Mouse (Mus musculus) forebrain, embryonic 10.5 days (tissue): Measurements from ENCODE around the gene Abl2. TPM values are rescaled to one million over a fixed set of nuclear protein-coding genes. Genes with fewer than 3 reads are reported as not detected.

Experiments used
- DNase-seq: peaks from one replicate; pipeline ENCODE4 v3.0.0-alpha.2; 2017; ENCODE audit warnings: low spot score; ENCODE audit errors: extremely low spot score
- H3K27ac ChIP-seq: fragments of 300-500 bp; sonication (generic); 2 replicates; pipeline ENCODE4 v1.5.1; 2016; ENCODE audit warnings: mild to moderate bottlenecking
- H3K27me3 ChIP-seq: fragments of 300-500 bp; sonication (generic); 2 replicates; pipeline ENCODE4 v1.6.1; 2016; ENCODE audit warnings: mild to moderate bottlenecking; ENCODE audit not compliant: poor library complexity, severe bottlenecking
- H3K36me3 ChIP-seq: fragments of 300-500 bp; sonication (generic); replicated peaks from 2 replicates; pipeline ENCODE4 v1.6.1; 2016; ENCODE audit warnings: mild to moderate bottlenecking, moderate library complexity
- H3K4me1 ChIP-seq: fragments of 300-500 bp; sonication (generic); 2 replicates; pipeline ENCODE4 v1.6.1; 2016
- H3K4me3 ChIP-seq: fragments of 300-500 bp; sonication (generic); 2 replicates; pipeline ENCODE4 v1.5.1; 2016; ENCODE audit warnings: mild to moderate bottlenecking, moderate library complexity
- H3K9me3 ChIP-seq: fragments of 300-500 bp; sonication (generic); 2 replicates; pipeline ENCODE4 v1.6.1; 2016; ENCODE audit warnings: mild to moderate bottlenecking, moderate library complexity
- WGBS: fragments of 180-500 bp; shearing (Covaris S2); methylation state at CpG from one replicate; pipeline ENCODE4 v1.1.7; 2016; 5-methylcytosine and 5-hydroxymethylcytosine counted together
- polyA plus RNA-seq: library from polyadenylated mRNA; unstranded; fragments of >200 nt; fragmentation: Nextera tagmentation; extraction: Ambion mirVana; gene quantifications from 2 replicates; pipeline ENCODE4 v1.2.1, GENCODE M21; 2016

Gene Abl2
- polyA plus RNA-seq, 1 experiment from 2014 or later = 5.0 TPM

DNA sequence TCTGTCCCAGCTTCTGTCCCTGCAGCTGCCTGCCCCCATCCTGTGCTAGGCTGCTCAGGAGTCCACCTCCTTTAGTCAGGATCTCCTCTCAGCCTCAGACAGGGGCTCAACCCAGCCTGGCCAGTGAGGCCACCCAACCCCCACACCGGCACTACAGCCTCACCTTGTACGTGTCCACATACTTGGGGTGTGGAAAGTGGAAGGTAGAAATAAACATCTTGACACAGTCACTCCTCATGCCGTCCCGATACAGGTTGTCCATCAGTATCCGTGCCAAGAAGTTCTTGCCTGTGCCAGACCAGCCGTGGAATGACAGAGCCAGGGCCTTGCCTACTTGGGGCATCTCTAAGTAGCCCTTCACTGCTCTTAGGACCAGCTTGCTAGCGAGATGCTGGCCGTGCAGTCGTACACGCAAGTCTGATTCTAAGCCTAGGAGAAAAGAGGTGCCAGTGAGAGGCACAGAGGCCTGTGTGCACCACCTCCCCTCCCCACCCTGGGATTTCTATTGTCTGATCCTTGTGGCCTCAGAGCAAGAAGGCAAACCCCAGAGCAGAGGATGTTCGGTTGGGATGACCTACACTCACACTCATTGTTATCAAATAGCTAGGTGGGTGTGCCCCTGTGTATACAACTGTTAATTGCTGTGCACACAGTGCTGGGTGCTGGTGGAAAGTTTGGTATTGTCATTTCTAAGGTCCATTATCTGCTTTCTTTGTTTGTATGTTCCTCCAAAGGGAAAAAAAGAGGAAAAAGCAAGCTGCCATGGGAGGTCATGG is 110.8 kb downstream of the Abl2 start:
- no peak for DNase-seq

DNA sequence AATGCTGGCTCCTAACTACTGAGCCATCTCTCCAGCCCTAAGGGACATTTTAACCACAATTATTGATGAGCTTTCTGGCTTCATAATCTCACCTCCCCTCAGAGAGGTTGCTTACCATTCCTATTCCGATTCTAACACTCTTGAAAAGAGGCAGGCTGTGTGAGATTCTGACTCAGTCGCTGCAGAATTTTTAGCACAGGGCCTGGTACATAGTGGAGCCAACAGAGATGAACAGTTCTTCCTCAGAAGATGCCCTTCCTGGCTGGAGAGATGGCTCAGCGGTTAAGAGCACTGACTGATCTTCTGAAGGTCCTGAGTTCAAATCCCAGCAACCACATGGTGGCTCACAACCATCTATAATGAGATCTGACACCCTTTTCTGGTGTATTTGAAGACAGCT is 113.3 kb downstream of the Abl2 start:
- H3K9me3 ChIP-seq = no peaks in the 10 kb centered on the region
- H3K4me3 ChIP-seq = no peak overlapping the region
- 91% methylated on average over 3 of the region's 3 CpGs for WGBS
- peaks cover 26% of the 10 kb centered on the region for H3K27me3 ChIP-seq
- H3K36me3 ChIP-seq = no peaks in the 10 kb centered on the region; the same call in 1 of the 2 replicates
- no peak overlapping the region for H3K27ac ChIP-seq
- DNase-seq = no peak
- H3K4me1 ChIP-seq = peaks cover 35% of the 10 kb centered on the region

More for the DNA sequence above, 110.8 kb downstream of the Abl2 start:
- Histone ChIP-seq H3K27ac (no peak overlapping the region), H3K9me3 (no peaks in the 10 kb centered on the region), H3K36me3 (no peaks in the 10 kb centered on the region; the same call in 1 of the 2 replicates), H3K27me3 (peaks cover 18% of the 10 kb centered on the region), H3K4me1 (peaks cover 39% of the 10 kb centered on the region), H3K4me3 (no peak overlapping the region)
- WGBS = 43% methylated on average over 11 of the region's 11 CpGs

DNA sequence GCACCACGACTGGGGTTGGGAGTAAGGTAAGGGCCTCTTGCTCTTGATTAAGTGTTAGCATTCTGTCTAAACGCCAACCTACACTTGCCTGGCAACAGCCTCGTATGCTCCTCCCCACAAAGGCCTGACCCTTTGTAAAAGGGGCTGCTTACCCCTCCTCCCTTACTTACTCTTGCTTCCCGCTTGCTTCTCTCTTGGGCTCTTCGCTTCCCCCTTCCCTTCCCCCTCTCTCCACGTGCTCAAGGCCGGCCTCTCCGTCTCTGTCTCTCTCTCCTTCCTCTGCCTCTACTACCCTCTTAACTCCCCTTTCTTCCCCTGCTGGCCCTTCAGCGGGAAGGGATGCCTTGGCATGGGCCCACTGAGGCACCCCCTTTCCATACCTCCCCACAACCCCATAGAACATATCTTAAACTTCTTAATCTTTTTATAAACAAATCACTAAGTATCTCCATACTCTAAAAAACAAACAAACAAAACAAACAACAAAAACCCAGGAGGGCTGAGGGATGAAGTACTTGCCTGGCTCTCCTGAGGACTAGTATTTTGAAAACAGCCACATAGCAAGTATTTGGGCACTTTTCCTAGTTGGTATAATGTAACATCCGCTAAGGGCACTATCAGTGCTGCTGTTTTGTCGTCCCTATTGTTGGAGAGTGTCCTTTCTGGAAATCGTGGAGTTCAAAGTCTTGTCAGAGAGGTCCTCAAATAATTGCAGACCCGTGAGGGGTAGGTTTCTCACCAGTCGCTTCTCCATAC is 114.3 kb downstream of the Abl2 start:
- 6% methylated on average over 14 of the region's 14 CpGs for WGBS

DNA sequence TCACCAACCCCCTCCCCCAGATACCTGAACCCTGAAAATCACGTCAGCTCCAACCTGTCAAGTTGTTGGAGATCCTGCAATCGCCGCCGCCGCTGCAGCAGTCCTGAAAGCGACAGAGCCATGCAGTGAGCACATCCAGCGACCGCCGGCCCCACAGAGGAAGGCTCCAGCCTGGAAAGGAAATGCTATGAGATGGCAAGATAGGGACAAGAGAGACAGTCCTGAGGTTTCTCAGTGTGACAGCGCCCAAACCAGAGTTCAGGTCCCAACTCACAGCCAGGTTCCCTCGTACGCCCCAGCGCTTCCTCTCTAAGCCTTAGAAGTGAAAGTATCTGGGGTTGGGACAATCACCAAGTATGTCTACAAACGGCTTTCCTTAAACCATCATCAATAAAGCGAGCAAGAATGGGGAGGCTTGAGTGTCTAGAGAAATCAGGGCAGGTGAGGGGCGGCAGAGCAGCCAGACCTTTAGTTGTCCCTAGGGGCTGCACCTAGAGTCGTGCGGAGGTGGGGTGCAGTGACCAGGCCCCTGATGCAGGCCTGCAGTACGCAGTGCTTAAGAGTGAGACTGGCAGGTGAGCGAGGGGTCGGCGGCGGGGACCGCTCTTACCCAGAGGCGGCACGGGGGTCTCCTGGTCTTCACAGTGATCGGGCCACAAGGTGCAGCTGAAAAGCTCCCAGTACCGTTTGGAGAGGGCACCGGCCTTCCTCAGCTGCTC is 115.0 kb downstream of the Abl2 start:
- 1% methylated on average over 29 of the region's 29 CpGs for WGBS
- H3K27ac ChIP-seq = peak overlapping the region; percentile 79
- H3K36me3 ChIP-seq = no peaks in the 10 kb centered on the region
- peak overlapping the region; percentile 63 for H3K4me3 ChIP-seq
- peaks cover 31% of the 10 kb centered on the region for H3K4me1 ChIP-seq
- peaks cover 26% of the 10 kb centered on the region for H3K27me3 ChIP-seq
- DNase-seq = peak; percentile 38
- H3K9me3 ChIP-seq = no peaks in the 10 kb centered on the region

More for the DNA sequence above, 114.3 kb downstream of the Abl2 start:
- H3K36me3 ChIP-seq = no peaks in the 10 kb centered on the region; the same call in 1 of the 2 replicates
- H3K27me3 ChIP-seq = peaks cover 26% of the 10 kb centered on the region
- H3K4me1 ChIP-seq = peaks cover 35% of the 10 kb centered on the region
- no peaks in the 10 kb centered on the region for H3K9me3 ChIP-seq
- DNase-seq = no peak
- peak overlapping the region; percentile 79 for H3K27ac ChIP-seq
- H3K4me3 ChIP-seq = peak overlapping the region; percentile 63

DNA sequence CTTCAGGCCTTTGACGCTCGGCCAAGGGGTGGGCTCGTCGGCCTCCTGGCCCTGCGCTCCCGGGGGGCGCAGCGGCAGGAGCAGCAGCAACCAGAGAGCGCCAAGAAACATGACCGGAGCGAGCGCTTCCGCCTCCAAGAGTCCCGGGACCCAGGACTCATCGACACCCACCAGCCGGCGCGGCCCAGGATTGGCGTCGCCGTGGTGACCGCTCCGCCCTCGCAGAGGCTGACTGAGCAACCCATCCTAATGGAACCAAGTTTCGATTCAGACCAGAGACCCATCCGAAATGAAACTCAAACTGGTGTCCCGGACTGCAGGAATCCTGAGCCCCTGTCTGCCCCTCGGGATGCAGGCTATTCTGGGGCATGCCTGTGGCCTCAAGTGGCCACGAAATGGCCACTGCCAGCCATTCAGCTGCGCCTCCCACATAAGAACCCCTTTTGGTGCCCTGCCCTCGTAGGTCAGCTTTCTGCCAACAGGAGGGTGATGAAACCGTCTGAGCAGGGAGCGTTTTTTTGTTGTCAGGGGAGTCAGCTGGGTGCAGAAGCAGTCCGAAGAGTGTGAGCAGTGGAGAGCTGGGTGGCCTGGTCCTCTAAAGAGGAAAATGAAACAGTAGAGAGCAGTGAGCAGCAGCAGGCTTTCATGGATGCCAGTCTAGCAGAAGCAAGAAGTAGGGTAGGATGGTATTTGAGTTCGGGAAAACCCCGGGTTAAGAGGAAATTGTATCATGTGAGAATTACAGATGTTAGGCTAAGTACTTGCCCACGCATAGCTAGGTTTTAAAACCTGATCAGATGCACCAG is 115.8 kb downstream of the Abl2 start, which contains the start of gene Tor3a:
Tor3a (minus strand) TSS at position 162 of the 806 bp plus-strand sequence.
- WGBS = 7% methylated on average over 37 of the region's 37 CpGs
- Histone ChIP-seq H3K9me3 (no peaks in the 10 kb centered on the region), H3K27ac (peak within 1 kb of the TSS; percentile 79), H3K4me1 (peaks cover 24% of the 10 kb centered on the region), H3K36me3 (no peaks in the 10 kb centered on the region), H3K27me3 (peaks cover 26% of the 10 kb centered on the region), H3K4me3 (peak within 1 kb of the TSS; percentile 63)
- DNase-seq = peak; percentile 66

DNA sequence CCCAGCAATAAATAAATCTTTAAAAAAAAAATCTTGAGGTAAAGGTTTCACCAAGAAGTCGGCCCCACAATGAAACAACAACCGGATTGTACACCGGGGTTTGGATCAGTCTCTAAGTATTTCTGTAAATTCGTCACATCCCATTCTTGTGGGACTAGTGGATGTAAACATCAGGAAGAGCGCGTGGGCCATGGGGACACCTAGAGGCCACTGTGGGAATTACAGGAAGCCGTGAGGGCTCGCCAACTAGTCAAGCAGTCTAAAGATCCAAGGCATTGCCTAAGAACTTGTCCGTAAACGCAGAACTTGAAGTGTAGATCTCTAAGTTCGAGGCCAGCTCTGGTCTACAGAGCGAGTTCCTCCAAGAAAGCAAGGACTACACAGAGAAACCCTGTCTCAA is 117.6 kb downstream of the Abl2 start:
- Histone ChIP-seq H3K27ac (no peak overlapping the region), H3K27me3 (peaks cover 26% of the 10 kb centered on the region), H3K4me3 (no peak overlapping the region), H3K4me1 (peaks cover 22% of the 10 kb centered on the region), H3K9me3 (no peaks in the 10 kb centered on the region), H3K36me3 (peaks cover 17% of the 10 kb centered on the region)
- 39% methylated on average over 12 of the region's 12 CpGs for WGBS
- peak; percentile 55 for DNase-seq

DNA sequence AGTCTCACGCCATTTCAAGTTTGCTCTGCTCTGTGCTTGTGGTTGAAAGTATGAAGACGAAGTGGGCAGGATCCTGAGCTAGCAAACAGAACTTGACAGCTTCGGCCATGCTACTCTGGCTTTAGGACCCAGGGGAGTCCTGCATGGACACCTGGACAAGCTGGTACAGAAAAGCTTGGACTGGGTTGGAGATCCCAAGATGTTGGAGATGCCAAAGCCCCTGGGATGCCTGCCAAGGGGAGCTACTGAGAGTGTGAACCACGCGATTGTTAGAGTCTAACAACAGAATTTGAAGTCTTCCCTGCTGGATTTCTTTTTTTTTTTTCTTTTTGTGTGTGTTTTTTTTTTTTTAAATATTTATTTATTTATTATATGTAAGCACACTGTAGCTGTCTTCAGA is 118.0 kb downstream of the Abl2 start:
- Histone ChIP-seq H3K4me3 (no peak overlapping the region), H3K36me3 (peaks cover 20% of the 10 kb centered on the region), H3K9me3 (no peaks in the 10 kb centered on the region), H3K4me1 (peaks cover 22% of the 10 kb centered on the region), H3K27me3 (peaks cover 26% of the 10 kb centered on the region), H3K27ac (no peak overlapping the region)
- no peak for DNase-seq
- 90% methylated on average over 5 of the region's 5 CpGs for WGBS

DNA sequence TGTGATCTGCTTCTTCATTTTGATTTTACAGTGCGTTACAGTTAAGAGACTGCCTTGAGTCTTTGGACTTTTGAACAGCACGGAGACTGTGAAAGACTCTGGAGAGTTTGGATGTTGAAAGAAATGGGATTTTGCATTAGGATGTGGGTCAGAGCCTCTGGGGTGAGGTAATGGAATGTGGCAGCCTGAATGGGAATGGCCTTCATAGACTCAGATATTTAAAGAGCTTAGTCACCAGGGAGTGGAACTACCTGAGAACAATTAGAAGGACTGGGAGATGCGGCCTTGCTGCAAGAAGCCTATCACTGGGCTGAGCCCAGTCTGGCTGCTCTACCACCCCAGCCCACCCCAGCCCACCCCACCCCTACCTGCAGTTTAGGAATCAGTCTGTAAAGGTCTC is 118.6 kb downstream of the Abl2 start:
- H3K27me3 ChIP-seq = peaks cover 22% of the 10 kb centered on the region

DNA sequence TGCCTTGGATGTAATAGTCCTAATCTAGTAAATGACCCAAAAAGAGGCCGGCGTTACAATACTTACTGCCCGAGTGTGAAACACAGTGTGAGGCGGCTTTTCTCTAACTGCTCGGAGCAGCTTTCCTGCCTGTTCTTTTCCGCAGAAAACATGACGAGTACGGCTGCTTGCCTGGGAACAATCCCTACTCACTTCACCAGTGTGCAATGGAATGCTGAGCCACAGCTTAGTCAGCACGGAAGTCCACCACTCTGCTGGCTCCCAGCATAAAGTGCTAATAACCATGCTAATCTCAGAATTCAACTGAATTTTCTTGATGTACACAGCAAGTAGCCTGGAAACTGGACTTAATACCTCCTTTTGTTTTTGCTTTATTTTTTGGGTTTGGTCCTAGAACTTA is 121.0 kb downstream of the Abl2 start:
- Histone ChIP-seq H3K27ac (no peak overlapping the region), H3K27me3 (peaks cover 5% of the 10 kb centered on the region), H3K4me1 (peaks cover 1% of the 10 kb centered on the region), H3K4me3 (no peak overlapping the region), H3K36me3 (peaks cover 41% of the 10 kb centered on the region), H3K9me3 (no peaks in the 10 kb centered on the region)
- no peak for DNase-seq
- WGBS = 85% methylated on average over 9 of the region's 9 CpGs

More for the DNA sequence above, 118.6 kb downstream of the Abl2 start:
- no peak for DNase-seq
- Histone ChIP-seq H3K4me1 (peaks cover 22% of the 10 kb centered on the region), H3K4me3 (no peak overlapping the region), H3K9me3 (no peaks in the 10 kb centered on the region), H3K27ac (no peak overlapping the region), H3K36me3 (peaks cover 23% of the 10 kb centered on the region)
- 83% methylated on average over 3 of the region's 3 CpGs for WGBS

DNA sequence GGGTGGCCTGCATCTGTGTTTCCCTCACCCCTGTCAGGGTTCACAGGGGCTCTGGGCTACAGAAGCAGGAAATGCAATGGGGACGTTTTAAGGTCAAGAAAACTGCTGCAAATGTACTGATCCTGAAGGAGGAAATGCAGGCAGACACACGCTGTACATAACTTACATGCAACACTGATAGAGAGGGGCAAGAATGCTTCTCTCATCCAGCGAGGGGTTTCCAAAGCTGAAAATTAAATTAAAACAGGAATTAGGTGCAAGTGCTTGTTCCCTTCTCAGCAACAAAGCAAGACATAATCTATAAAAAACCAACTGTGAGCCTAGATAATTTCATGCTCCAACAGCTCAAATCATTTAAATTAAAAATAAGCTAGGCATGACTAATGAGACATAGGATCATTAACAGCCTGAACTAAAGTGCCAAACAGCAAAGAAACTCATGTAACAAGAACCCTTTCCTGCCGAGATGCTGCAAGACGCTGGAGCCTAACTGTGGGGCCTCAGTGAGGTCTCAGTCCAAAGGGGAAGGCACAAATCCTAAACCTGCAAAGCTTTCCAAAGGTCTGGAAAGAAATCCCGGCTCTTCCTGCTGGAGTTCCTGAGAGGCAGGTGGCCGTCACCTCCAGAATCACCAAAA is 127.6 kb downstream of the Abl2 start:
- H3K36me3 ChIP-seq = peaks cover 87% of the 10 kb centered on the region
- H3K4me1 ChIP-seq = peaks cover 10% of the 10 kb centered on the region
- no peak for DNase-seq
- H3K4me3 ChIP-seq = no peak overlapping the region
- H3K9me3 ChIP-seq = no peaks in the 10 kb centered on the region
- 72% methylated on average over 7 of the region's 7 CpGs for WGBS
- H3K27me3 ChIP-seq = no peaks in the 10 kb centered on the region
- H3K27ac ChIP-seq = no peak overlapping the region
